Mouse (Mus musculus): Measurements from ENCODE around the gene Mtrr. TPM values are rescaled to one million over a fixed set of nuclear protein-coding genes. Genes with fewer than 3 reads are reported as not detected.

Gene Mtrr
- polyA plus RNA-seq, 2 experiments = 7.8 to 8.1 TPM

DNA sequence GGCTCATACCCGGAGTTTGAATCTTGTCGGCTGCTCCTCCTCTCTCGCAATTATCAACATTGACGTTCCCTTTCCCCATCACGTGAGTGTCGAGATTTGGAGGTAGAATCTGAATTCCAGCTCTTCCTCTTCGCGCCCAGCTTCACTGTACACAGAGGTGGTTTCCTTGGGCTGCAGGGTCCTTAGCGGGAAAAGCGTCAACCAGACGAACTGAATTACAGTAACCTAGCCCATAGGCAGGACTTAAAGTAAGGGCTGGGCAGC, 500 bp upstream of the Mtrr start:
- ATAC-seq (ENCODE audit: insufficient read depth) = no peak

DNA sequence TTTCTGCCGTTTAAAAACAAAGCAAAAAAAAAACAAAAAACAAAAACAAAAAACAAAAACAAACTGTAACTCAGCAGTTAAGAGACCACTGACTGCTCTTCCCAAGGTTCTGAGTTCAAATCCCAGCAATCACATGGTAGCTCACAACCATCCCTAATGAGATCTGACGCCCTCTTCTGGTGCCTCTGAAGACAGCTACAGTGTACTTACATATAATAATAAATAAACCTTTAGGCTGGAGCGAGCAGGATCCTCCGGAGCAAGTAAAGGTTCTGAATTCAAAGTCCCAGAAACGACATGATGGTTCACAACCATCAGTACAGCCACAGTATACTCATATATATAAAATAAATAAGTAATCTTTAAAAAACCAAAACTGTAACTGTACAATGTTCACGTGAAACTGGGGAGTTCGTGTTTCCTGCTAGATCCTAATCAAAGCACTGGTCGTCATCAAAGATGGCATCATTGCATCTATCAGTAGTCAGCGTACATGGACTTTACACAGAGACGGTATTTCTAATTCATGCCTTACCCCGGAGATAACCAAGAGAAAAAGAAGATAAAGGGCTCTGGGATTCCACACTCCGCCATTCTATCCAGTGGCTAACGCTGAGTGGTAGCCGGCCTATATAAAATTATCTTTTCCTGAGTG, 736 bp downstream of the Mtrr start:
- Histone ChIP-seq H3K27me3 (ENCODE audit: control insufficient read depth, insufficient read depth, low read length) (no peaks in the 10 kb centered on the region), H3K4me2 (ENCODE audit: low read depth) (peak overlapping the region; percentile 87), H3K4me1 (replicated peaks; ENCODE audit: control insufficient read depth in 2 of 2, insufficient read depth in 2 of 2, low read length in 1 of 2) (peaks cover 6 to 7% of the 10 kb centered on the region in 2 experiments; a peak in 3 of 4 replicates), H3K27ac (peak overlapping the region; percentile 46), H3K4me3 (ENCODE audit: insufficient read depth in 1 of 2, low read depth in 2 of 2, low read length in 2 of 2) (peak overlapping the region; percentile 79 to 86), H3K36me3 (replicated peaks; ENCODE audit: control insufficient read depth, insufficient read depth, low read depth) (peaks cover 23% of the 10 kb centered on the region), H3K9ac (replicated peaks) (peak overlapping the region; percentile 69), H3K9me3 (ENCODE audit: control insufficient read depth, low read length) (no peaks in the 10 kb centered on the region)
- no peak for DNase-seq (ENCODE audit: low read depth in 3 of 3, low spot score in 3 of 3)
- no peak; the same call in 1 of the 2 replicates for TF ChIP-seq CTCF (IDR thresholded peaks at IDR 0.05; ENCODE audit: low read depth)
- no peak for TF ChIP-seq EP300 (IDR thresholded peaks at IDR 0.05; ENCODE audit: low read depth)
- no peak for ATAC-seq (ENCODE audit: insufficient read depth)
- 15% methylated on average over 14 of the region's 14 CpGs for WGBS (ENCODE audit: insufficient replicate concordance)

More for the DNA sequence above, 500 bp upstream of the Mtrr start:
- Histone ChIP-seq H3K4me1 (replicated peaks; ENCODE audit: control insufficient read depth in 2 of 2, insufficient read depth in 2 of 2, low read length in 1 of 2) (peaks cover 6 to 7% of the 10 kb centered on the region in 2 experiments; a peak in 3 of 4 replicates), H3K4me3 (ENCODE audit: insufficient read depth in 1 of 2, low read depth in 2 of 2, low read length in 2 of 2) (peak overlapping the region; percentile 79 to 86), H3K4me2 (ENCODE audit: low read depth) (peak overlapping the region; percentile 87), H3K9me3 (ENCODE audit: control insufficient read depth, low read length) (no peaks in the 10 kb centered on the region), H3K27me3 (ENCODE audit: control insufficient read depth, insufficient read depth, low read length) (no peaks in the 10 kb centered on the region), H3K27ac (no peak overlapping the region), H3K36me3 (replicated peaks; ENCODE audit: control insufficient read depth, insufficient read depth, low read depth) (peaks cover 18% of the 10 kb centered on the region), H3K9ac (replicated peaks) (peak overlapping the region; percentile 79)
- TF ChIP-seq EP300 (IDR thresholded peaks at IDR 0.05; ENCODE audit: low read depth) = no peak
- no peak for DNase-seq (ENCODE audit: low read depth in 3 of 3, low spot score in 3 of 3)
- 0% methylated on average over 11 of the region's 11 CpGs for WGBS (ENCODE audit: insufficient replicate concordance)

DNA sequence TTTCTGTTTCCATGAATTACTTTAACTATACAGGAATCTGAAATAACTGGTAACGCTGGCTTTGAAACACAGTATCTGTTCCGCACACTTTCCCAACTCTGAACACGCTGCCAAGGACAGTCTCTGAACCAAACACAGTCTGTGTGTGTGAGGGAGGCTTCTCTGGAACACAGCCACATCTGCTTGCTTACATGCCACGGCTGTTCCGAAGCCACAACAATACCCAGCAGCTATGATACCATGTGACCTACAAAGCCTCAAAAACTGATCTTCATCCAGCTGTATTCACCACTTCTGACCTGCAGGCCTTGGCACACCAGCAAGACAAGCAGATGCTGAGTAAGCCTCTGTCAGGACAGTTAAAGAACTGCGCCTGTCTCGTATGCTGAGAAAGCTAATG, 4.0 kb downstream of the Mtrr start:
- TF ChIP-seq CTCF (IDR thresholded peaks at IDR 0.05; ENCODE audit: low read depth) = no peak
- TF ChIP-seq EP300 (IDR thresholded peaks at IDR 0.05; ENCODE audit: low read depth) = no peak
- H3K4me2 ChIP-seq (ENCODE audit: low read depth) = no peak overlapping the region

DNA sequence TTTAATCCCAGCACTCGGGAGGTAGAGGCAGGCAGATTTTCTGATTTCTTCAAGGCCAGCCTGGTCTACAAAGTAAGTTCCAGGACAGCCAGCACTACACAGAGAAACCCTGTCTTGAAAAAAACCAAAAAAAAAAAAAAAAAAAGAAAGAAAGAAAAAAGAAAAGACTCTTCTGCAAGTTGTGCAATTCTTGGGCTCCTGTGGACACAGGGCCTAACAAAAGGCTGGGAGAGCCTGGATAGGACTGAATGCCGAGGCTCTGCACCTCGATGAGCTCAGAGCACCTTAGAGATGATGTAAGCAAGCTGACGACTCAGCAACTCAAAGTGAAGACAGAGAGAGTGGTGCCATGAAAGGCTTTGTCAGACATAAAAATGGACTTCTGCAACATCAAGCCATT, 7.6 kb downstream of the Mtrr start:
- H3K9ac ChIP-seq (replicated peaks) = no peak overlapping the region
- no peak overlapping the region for H3K27ac ChIP-seq
- TF ChIP-seq CTCF (IDR thresholded peaks at IDR 0.05; ENCODE audit: low read depth) = no peak
- TF ChIP-seq EP300 (IDR thresholded peaks at IDR 0.05; ENCODE audit: low read depth) = no peak
- no peak overlapping the region for H3K4me3 ChIP-seq (ENCODE audit: insufficient read depth in 1 of 2, low read depth in 2 of 2, low read length in 2 of 2)
- no peaks in the 10 kb centered on the region for H3K27me3 ChIP-seq (ENCODE audit: control insufficient read depth, insufficient read depth, low read length)
- ATAC-seq (ENCODE audit: insufficient read depth) (no peak), DNase-seq (ENCODE audit: low read depth in 3 of 3, low spot score in 3 of 3) (no peak)
- H3K9me3 ChIP-seq (ENCODE audit: control insufficient read depth, low read length) = no peaks in the 10 kb centered on the region
- no peaks in the 10 kb centered on the region for H3K4me1 ChIP-seq (replicated peaks; ENCODE audit: control insufficient read depth in 2 of 2, insufficient read depth in 2 of 2, low read length in 1 of 2)
- H3K36me3 ChIP-seq (replicated peaks; ENCODE audit: control insufficient read depth, insufficient read depth, low read depth) = peaks cover 14% of the 10 kb centered on the region
- no peak overlapping the region for H3K4me2 ChIP-seq (ENCODE audit: low read depth)
- WGBS (ENCODE audit: insufficient replicate concordance) = 78% methylated on average over 4 of the region's 4 CpGs

More for the DNA sequence above, 4.0 kb downstream of the Mtrr start:
- Histone ChIP-seq H3K27ac (no peak overlapping the region), H3K9me3 (ENCODE audit: control insufficient read depth, low read length) (no peaks in the 10 kb centered on the region), H3K36me3 (replicated peaks; ENCODE audit: control insufficient read depth, insufficient read depth, low read depth) (peaks cover 9% of the 10 kb centered on the region), H3K4me3 (ENCODE audit: insufficient read depth in 1 of 2, low read depth in 2 of 2, low read length in 2 of 2) (no peak overlapping the region), H3K27me3 (ENCODE audit: control insufficient read depth, insufficient read depth, low read length) (no peaks in the 10 kb centered on the region), H3K9ac (replicated peaks) (no peak overlapping the region), H3K4me1 (replicated peaks; ENCODE audit: control insufficient read depth in 2 of 2, insufficient read depth in 2 of 2, low read length in 1 of 2) (peaks cover 5% of the 10 kb centered on the region in 2 experiments; a peak in 3 of 4 replicates)
- DNase-seq (ENCODE audit: low read depth in 3 of 3, low spot score in 3 of 3) (no peak), ATAC-seq (ENCODE audit: insufficient read depth) (no peak)
- 73% methylated on average over 7 of the region's 7 CpGs for WGBS (ENCODE audit: insufficient replicate concordance)

DNA sequence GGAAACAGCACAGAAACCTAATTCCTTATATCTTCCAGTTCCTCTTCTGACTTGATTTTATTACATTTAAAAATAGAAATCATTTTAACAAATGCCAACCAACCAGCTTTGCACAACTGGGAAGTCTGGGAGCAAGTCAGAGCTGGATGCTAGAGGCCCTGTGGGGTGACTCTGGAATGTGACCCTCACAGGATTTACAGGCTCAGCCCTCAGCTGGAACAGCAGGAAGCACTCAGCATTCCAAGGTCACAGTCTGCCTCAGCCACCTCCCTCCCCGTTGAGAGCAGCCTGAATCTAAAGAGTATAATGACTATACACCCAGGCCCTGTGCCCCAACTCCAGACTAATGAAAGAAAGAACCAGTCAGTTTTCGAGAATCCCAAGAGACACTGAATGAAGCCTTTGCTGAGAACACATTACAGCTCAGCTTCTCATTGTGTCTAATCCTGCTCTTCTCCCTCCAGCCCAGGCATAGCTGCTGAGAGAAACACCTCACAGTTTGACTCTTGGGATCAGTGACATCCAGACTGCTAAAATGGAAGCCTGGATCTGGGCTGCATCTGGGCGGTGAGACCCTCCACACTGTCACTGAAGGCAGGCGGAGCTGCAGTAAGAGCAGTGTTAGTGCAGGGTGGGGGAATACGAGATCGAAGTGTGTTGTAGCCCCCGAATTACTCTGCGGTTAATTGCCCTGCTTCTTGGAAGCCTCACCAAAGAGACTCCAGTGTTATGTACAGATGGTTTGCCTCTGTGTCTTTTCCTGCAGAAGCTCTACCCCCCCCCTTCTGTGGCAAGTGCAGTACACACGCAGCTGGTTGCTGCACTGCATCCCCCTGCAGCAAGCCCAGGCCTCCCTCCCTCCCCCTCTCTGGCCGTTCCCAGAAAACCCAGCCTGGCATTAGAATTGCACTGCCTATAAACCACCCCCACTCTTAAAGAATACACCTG, 8.7 kb downstream of the Mtrr start:
- TF ChIP-seq EP300 (IDR thresholded peaks at IDR 0.05; ENCODE audit: low read depth) (no peak), CTCF (IDR thresholded peaks at IDR 0.05; ENCODE audit: low read depth) (no peak)
- Histone ChIP-seq H3K27me3 (ENCODE audit: control insufficient read depth, insufficient read depth, low read length) (no peaks in the 10 kb centered on the region), H3K9ac (replicated peaks) (no peak overlapping the region), H3K4me2 (ENCODE audit: low read depth) (no peak overlapping the region), H3K4me3 (ENCODE audit: insufficient read depth in 1 of 2, low read depth in 2 of 2, low read length in 2 of 2) (no peak overlapping the region), H3K27ac (no peak overlapping the region), H3K36me3 (replicated peaks; ENCODE audit: control insufficient read depth, insufficient read depth, low read depth) (peaks cover 14% of the 10 kb centered on the region), H3K9me3 (ENCODE audit: control insufficient read depth, low read length) (no peaks in the 10 kb centered on the region), H3K4me1 (replicated peaks; ENCODE audit: control insufficient read depth in 2 of 2, insufficient read depth in 2 of 2, low read length in 1 of 2) (no peaks in the 10 kb centered on the region)
- WGBS (ENCODE audit: insufficient replicate concordance) = 69% methylated on average over 10 of the region's 10 CpGs
- DNase-seq (ENCODE audit: low read depth in 3 of 3, low spot score in 3 of 3) (no peak), ATAC-seq (ENCODE audit: insufficient read depth) (no peak)

Data from liver, embryonic 14.5 days (tissue).